Mouse (Mus musculus) heart, embryonic 13.5 days (tissue): ENCODE measurements around the gene Akt2. TPM values are rescaled to one million over a fixed set of nuclear protein-coding genes. Genes with fewer than 3 reads are reported as not detected.
A peak's percentile ranks its signal among the peaks of the same experiment; 100 is the strongest.

Source experiments
- ATAC-seq: fragments of 200-750 bp; cut with Nextera tagmentation; 2 replicates; pipeline ENCODE4 v1.8.0; 2017; ENCODE audit warnings: moderate TSS enrichment; ENCODE audit not compliant: insufficient number of reproducible peaks, low FRiP score, low TSS enrichment; ENCODE audit errors: extremely low read depth
- H3K27ac ChIP-seq: fragments of 300-500 bp; sonication (generic); replicated peaks from 2 replicates; pipeline ENCODE4 v1.5.1; 2015; ENCODE audit warnings: moderate library complexity, mild to moderate bottlenecking, inconsistent platforms
- H3K27me3 ChIP-seq: fragments of 300-500 bp; sonication (generic); replicated peaks from 2 replicates; pipeline ENCODE4 v1.6.1; 2015; ENCODE audit warnings: mild to moderate bottlenecking, inconsistent platforms
- H3K36me3 ChIP-seq: fragments of 300-500 bp; sonication (generic); 2 replicates; pipeline ENCODE4 v1.6.1; 2015; ENCODE audit warnings: mild to moderate bottlenecking, inconsistent platforms
- H3K4me1 ChIP-seq: fragments of 300-500 bp; sonication (generic); 2 replicates; pipeline ENCODE4 v1.6.1; 2015; ENCODE audit warnings: inconsistent platforms
- H3K4me2 ChIP-seq: fragments of 300-500 bp; sonication (generic); 2 replicates; pipeline ENCODE4 v1.6.1; 2015; ENCODE audit warnings: inconsistent platforms, mild to moderate bottlenecking, moderate library complexity
- H3K4me3 ChIP-seq: fragments of 300-500 bp; sonication (generic); 2 replicates; pipeline ENCODE4 v1.5.1; 2015; ENCODE audit warnings: moderate library complexity, mild to moderate bottlenecking, inconsistent platforms
- H3K9ac ChIP-seq: fragments of 300-500 bp; sonication (generic); 2 replicates; pipeline ENCODE4 v1.6.1; 2015; ENCODE audit warnings: inconsistent platforms, mild to moderate bottlenecking, moderate library complexity
- H3K9me3 ChIP-seq: fragments of 300-500 bp; sonication (generic); 2 replicates; pipeline ENCODE4 v1.6.1; 2016; ENCODE audit warnings: inconsistent platforms
- WGBS: fragments of 180-500 bp; shearing (Covaris S2); methylation state at CpG from one replicate; pipeline ENCODE4 v1.1.7; 2015; ENCODE audit warnings: mixed read lengths; 5-methylcytosine and 5-hydroxymethylcytosine counted together
- polyA plus RNA-seq: library from polyadenylated mRNA; unstranded; fragments of >200 nt; fragmentation: Nextera tagmentation; extraction: Ambion mirVana; gene quantifications from 2 replicates; pipeline ENCODE4 v1.2.1, GENCODE M21; 2015

Gene Akt2
- polyA plus RNA-seq = 72.7 and 73.4 TPM in 2 replicates

GRCm38 (mm10) chr7:27591266-27592216, at the start of gene Akt2:
Gene Akt2, plus strand, starts transcription at chr7:27591552.
- WGBS = under 1% methylated on average over 34 of the region's 71 CpGs
- peak; percentile 88 for ATAC-seq
- no peaks in the 10 kb centered on the region for H3K9me3 ChIP-seq

GRCm38 (mm10) chr7:27541922-27542321, 49.4 kb upstream of the Akt2 start:
- Histone ChIP-seq H3K27ac (no peak overlapping the region), H3K36me3 (peaks cover 33% of the 10 kb centered on the region), H3K27me3 (no peaks in the 10 kb centered on the region), H3K4me1 (peaks cover 32% of the 10 kb centered on the region), H3K4me3 (peak overlapping the region; percentile 65), H3K9ac (peak overlapping the region; percentile 88), H3K9me3 (no peaks in the 10 kb centered on the region), H3K4me2 (peak overlapping the region; percentile 99)
- 58% methylated on average over 5 of the region's 5 CpGs for WGBS
- ATAC-seq = no peak

More at GRCm38 (mm10) chr7:27591266-27592216, at the start of gene Akt2:
- Histone ChIP-seq H3K4me3 (peak within 1 kb of the TSS; percentile 83), H3K4me2 (peak within 1 kb of the TSS; percentile 86), H3K27ac (peak within 1 kb of the TSS; percentile 99), H3K9ac (peak within 1 kb of the TSS; percentile 97), H3K4me1 (peaks cover 39% of the 10 kb centered on the region), H3K36me3 (0 out of 2 replicates have a peak, but pooled peaks cover 10% of the 10 kb centered on the region), H3K27me3 (no peaks in the 10 kb centered on the region)

GRCm38 (mm10) chr7:27542392-27543033, 48.8 kb upstream of the Akt2 start:
- H3K4me2 ChIP-seq = peak overlapping the region; percentile 99
- ATAC-seq = peak; percentile 81; the same call in 1 of the 2 replicates

GRCm38 (mm10) chr7:27543065-27543464, 48.3 kb upstream of the Akt2 start:
- Histone ChIP-seq H3K4me2 (peak overlapping the region; percentile 99), H3K4me3 (peak overlapping the region; percentile 65), H3K27me3 (no peaks in the 10 kb centered on the region), H3K9me3 (no peaks in the 10 kb centered on the region), H3K4me1 (peaks cover 32% of the 10 kb centered on the region), H3K36me3 (peaks cover 21% of the 10 kb centered on the region), H3K27ac (no peak overlapping the region), H3K9ac (peak overlapping the region; percentile 88)
- WGBS = 37% methylated on average over 6 of the region's 6 CpGs
- no peak for ATAC-seq

More at GRCm38 (mm10) chr7:27542392-27543033, 48.8 kb upstream of the Akt2 start:
- peaks cover 27% of the 10 kb centered on the region for H3K36me3 ChIP-seq
- no peaks in the 10 kb centered on the region for H3K27me3 ChIP-seq
- WGBS = 1% methylated on average over 30 of the region's 30 CpGs
- peaks cover 32% of the 10 kb centered on the region for H3K4me1 ChIP-seq
- H3K9me3 ChIP-seq = no peaks in the 10 kb centered on the region
- H3K4me3 ChIP-seq = peak overlapping the region; percentile 65
- peak overlapping the region; percentile 30; the same call in 1 of the 2 replicates for H3K27ac ChIP-seq
- H3K9ac ChIP-seq = peak overlapping the region; percentile 88

- Histone ChIP-seq H3K27me3 (no peaks in the 10 kb centered on the region), H3K27ac (peak overlapping the region; percentile 20), H3K4me1 (peaks cover 32% of the 10 kb centered on the region), H3K36me3 (peaks cover 18% of the 10 kb centered on the region), H3K9me3 (no peaks in the 10 kb centered on the region), H3K4me3 (no peak overlapping the region), H3K4me2 (no peak overlapping the region), H3K9ac (0 out of 2 replicates have a peak overlapping the region, but pooled peaks have one; percentile 28)
- WGBS = 66% methylated on average over 4 of the region's 4 CpGs
- no peak for ATAC-seq
These were observed 47.5 kb upstream of the Akt2 start for GRCm38 (mm10) chr7:27543851-27544250.

GRCm38 (mm10) chr7:27544675-27545370, 46.5 kb upstream of the Akt2 start:
- Histone ChIP-seq H3K4me2 (no peak overlapping the region), H3K27me3 (no peaks in the 10 kb centered on the region), H3K9me3 (no peaks in the 10 kb centered on the region), H3K4me3 (no peak overlapping the region), H3K4me1 (peaks cover 32% of the 10 kb centered on the region), H3K36me3 (peaks cover 9% of the 10 kb centered on the region), H3K9ac (no peak overlapping the region), H3K27ac (no peak overlapping the region)
- ATAC-seq = no peak
- 76% methylated on average over 12 of the region's 12 CpGs for WGBS

GRCm38 (mm10) chr7:27549597-27549996, 41.8 kb upstream of the Akt2 start:
- H3K4me3 ChIP-seq = no peak overlapping the region
- H3K27me3 ChIP-seq = no peaks in the 10 kb centered on the region
- ATAC-seq = no peak
- H3K4me1 ChIP-seq = peaks cover 25% of the 10 kb centered on the region
- H3K9me3 ChIP-seq = no peaks in the 10 kb centered on the region
- peaks cover under 1% of the 10 kb centered on the region; the same call in 1 of the 2 replicates for H3K36me3 ChIP-seq
- 0 out of 2 replicates have a peak overlapping the region, but pooled peaks have one; percentile 29 for H3K9ac ChIP-seq
- no peak overlapping the region for H3K4me2 ChIP-seq
- 64% methylated on average over 6 of the region's 6 CpGs for WGBS
- no peak overlapping the region for H3K27ac ChIP-seq

GRCm38 (mm10) chr7:27552070-27552469, 39.3 kb upstream of the Akt2 start:
- Histone ChIP-seq H3K27ac (no peak overlapping the region), H3K27me3 (no peaks in the 10 kb centered on the region), H3K4me2 (peak overlapping the region; percentile 94), H3K4me1 (peaks cover 20% of the 10 kb centered on the region), H3K9ac (peak overlapping the region; percentile 91), H3K9me3 (no peaks in the 10 kb centered on the region), H3K36me3 (peaks cover 21% of the 10 kb centered on the region), H3K4me3 (peak overlapping the region; percentile 78)
- no peak for ATAC-seq
- WGBS = 55% methylated on average over 5 of the region's 5 CpGs

GRCm38 (mm10) chr7:27552931-27553513, 38.3 kb upstream of the Akt2 start, which contains the start of the genes Pld3 and 2310022A10Rik:
Gene Pld3, minus strand, starts transcription at chr7:27553218.
Gene 2310022A10Rik, plus strand, starts transcription at chr7:27553233.
- Histone ChIP-seq H3K4me1 (peaks cover 20% of the 10 kb centered on the region), H3K4me2 (peak within 1 kb of the TSS; percentile 94), H3K27ac (peak within 1 kb of the TSS; percentile 48), H3K9ac (peak within 1 kb of the TSS; percentile 91), H3K27me3 (no peaks in the 10 kb centered on the region), H3K36me3 (peaks cover 21% of the 10 kb centered on the region), H3K4me3 (peak within 1 kb of the TSS; percentile 78), H3K9me3 (no peaks in the 10 kb centered on the region)
- ATAC-seq = peak; percentile 95
- under 1% methylated on average over 41 of the region's 41 CpGs for WGBS

- H3K36me3 ChIP-seq = peaks cover 78% of the 10 kb centered on the region
- H3K4me1 ChIP-seq = peaks cover 26% of the 10 kb centered on the region
- WGBS = 43% methylated on average over 8 of the region's 8 CpGs
- H3K9ac ChIP-seq = peak overlapping the region; percentile 58
- peak overlapping the region; percentile 87 for H3K27ac ChIP-seq
- no peaks in the 10 kb centered on the region for H3K27me3 ChIP-seq
- no peaks in the 10 kb centered on the region for H3K9me3 ChIP-seq
- peak overlapping the region; percentile 52 for H3K4me2 ChIP-seq
- H3K4me3 ChIP-seq = peak overlapping the region; percentile 25
- peak; percentile 51 for ATAC-seq
These were observed 31.0 kb upstream of the Akt2 start for GRCm38 (mm10) chr7:27560291-27560887.
